Mouse (Mus musculus) C2C12 (cell line): ENCODE results near the gene Slc23a4.

Experiments used
- CEBPB ChIP-seq: IDR thresholded peaks from one replicate; pipeline ENCODE4 v1.6.1; 2011; ENCODE audit warnings: low read depth, mild to moderate bottlenecking, control low read depth, moderate library complexity
- CTCF ChIP-seq: IDR thresholded peaks from one replicate; pipeline ENCODE4 v1.5.1; 2011; ENCODE audit not compliant: control insufficient read depth, insufficient read depth, insufficient read length
- FOSL1 ChIP-seq: IDR thresholded peaks from one replicate; pipeline ENCODE4 v1.8.0; 2011; ENCODE audit warnings: mild to moderate bottlenecking, low read length; ENCODE audit not compliant: poor library complexity, insufficient read depth, severe bottlenecking
- MAX ChIP-seq: IDR thresholded peaks from one replicate; pipeline ENCODE4 v1.6.1; 2011; ENCODE audit warnings: mild to moderate bottlenecking, control low read depth
- MYOD1 ChIP-seq: IDR thresholded peaks from one replicate; pipeline ENCODE4 v1.6.1; 2011; ENCODE audit warnings: low read depth; ENCODE audit not compliant: control insufficient read depth, insufficient read length
- MYOG ChIP-seq: IDR thresholded peaks from one replicate; pipeline ENCODE4 v1.6.1; 2011; ENCODE audit not compliant: control insufficient read depth, insufficient read length; ENCODE audit errors: extremely low read depth
- USF1 ChIP-seq: IDR thresholded peaks from one replicate; pipeline ENCODE4 v1.6.1; 2011; ENCODE audit warnings: low read depth, mild to moderate bottlenecking, control low read depth, moderate library complexity

DNA sequence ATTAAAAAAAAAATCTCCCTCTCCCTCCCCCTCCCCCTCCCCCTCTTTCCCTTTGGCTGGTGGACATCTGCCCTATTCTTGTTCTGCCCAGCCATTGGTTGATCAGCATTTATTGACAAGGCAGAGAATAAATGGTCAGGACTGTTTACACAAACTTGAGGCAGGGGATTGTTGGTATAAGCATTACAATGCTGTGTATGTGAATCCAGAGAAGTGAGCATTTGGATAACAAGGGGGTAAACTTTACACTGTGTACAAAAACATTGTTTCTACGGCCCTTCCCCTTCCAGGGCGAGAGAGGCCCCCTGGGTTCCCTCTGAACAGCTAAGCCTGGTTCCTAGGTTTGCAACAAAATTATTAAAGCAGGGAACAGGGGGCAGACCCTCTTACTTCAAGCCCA lies 46.7 kb downstream of the Slc23a4 start:
- TF ChIP-seq CEBPB: no peak
- no peak for TF ChIP-seq CTCF
- no peak for TF ChIP-seq MAX
- no peak for TF ChIP-seq MYOG
- TF ChIP-seq MYOD1: no peak
- no peak for TF ChIP-seq FOSL1
- no peak for TF ChIP-seq USF1
